Mouse (Mus musculus): ENCODE results near the gene Vhl. TPM values are rescaled to one million over a fixed set of nuclear protein-coding genes. Genes with fewer than 3 reads are reported as not detected.

The Vhl gene
- 9.2 TPM for polyA plus RNA-seq (2014; fragmentation: Illumina TruSeq; extraction: RNeasy Lipid Tissue Mini Kit (QIAGEN cat#74804); ENCODE audit: low read depth, low replicate concordance)

DNA sequence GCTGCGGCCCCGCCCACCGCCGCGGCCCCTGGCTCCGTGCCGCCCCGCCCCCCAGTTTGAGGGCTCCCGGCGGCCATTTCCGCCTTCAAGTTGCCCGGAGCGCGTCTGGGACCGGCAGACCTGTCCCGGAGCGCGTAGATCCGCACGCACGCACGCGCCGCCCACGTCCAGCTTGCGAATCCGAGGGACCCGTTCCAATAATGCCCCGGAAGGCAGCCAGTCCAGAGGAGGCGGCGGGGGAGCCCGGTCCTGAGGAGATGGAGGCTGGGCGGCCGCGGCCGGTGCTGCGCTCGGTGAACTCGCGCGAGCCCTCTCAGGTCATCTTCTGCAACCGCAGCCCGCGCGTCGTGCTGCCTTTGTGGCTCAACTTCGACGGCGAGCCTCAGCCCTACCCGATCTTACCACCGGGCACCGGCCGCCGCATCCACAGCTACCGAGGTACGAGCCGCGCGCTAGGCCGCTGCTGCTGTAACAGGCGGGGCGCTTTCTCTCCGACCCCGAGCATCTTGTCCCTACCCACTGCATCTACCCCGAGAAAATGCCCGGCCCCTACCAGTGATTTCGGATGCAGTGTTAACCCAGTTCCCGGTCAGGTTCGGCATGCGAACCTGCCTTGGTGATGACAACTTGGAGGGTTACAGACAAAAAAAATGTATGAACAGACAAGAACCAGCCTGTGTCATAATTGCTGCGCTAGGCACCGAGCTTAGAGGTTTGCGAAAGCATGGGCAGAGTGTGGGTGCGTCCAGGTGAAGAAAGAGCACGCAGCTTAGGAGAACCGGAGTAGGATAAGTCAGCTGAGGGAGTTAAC is at the start of gene Vhl:
TSS of gene Vhl (plus strand) at position 19 of the 811 bp plus-strand sequence.

DNA sequence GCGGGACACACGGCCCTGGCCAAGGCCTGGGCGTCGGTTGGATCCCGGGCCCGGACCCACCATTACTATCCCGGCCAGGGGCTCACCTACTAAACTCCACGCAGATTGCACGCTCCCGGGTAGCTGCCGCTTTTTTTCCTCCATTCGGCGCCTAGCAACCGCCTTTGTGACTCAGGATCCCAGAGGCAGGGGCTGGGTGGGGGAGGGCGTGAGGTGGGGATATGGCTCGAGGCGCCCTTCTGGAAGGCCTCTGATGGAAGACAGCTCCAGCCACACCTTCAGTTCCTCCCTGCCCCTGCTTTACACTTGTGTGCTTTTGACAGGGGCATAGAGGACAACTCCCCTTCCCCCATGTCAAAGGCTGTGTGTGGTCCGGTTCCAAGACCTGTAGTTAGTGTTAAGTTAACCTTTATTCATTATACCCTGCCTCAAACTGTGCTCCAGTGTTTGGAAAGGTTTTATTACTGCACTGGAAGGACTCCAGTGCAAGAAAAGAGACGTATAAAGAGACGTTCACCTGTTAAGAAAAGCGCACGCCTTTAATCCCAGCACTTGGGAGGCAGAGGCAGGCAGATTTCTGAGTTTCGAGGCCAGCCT is 23.1 kb upstream of the Vhl start, which contains the start of gene Fancd2os:
TSS of gene Fancd2os (minus strand) at position 173 of the 597 bp plus-strand sequence.

DNA sequence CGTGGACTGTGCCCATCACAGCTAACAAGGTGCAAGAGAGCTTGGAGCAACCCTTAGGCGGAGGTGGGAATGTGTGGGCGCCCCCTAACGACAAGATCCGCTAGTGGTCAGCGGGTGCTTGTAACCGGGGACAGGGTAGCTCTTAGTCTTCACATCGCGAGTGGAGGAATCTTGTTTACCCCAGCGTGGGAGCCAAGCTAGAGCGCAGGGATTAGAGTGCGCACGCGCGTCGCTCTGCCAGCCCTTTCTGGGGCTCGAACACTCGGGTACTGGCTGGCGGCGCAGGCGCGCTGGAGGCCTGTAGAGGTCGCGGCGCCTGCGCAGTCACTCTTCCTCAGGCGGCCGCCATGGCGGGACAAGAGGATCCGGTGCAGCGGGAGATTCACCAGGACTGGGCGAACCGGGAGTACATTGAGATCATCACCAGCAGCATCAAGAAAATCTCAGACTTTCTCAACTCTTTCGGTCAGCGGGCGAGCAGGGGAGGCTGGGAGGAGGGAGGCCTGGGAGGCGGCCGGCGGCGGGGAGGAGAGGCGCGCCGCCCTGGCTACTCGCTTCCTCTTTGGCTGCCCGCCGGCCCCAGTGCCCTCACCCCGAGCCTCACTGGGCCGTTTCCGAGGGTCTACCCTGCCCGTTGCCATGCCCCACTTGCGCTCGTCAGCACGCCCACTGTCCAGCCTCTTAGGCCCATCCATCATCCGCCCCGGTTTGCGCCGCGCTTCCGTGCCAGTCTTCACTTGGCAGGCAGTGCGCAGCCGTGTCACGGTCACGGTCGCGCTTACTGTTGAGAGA is 19.1 kb upstream of the Vhl start, which contains the start of gene Brk1:
TSS of gene Brk1 (plus strand) at position 341 of the 792 bp plus-strand sequence.

DNA sequence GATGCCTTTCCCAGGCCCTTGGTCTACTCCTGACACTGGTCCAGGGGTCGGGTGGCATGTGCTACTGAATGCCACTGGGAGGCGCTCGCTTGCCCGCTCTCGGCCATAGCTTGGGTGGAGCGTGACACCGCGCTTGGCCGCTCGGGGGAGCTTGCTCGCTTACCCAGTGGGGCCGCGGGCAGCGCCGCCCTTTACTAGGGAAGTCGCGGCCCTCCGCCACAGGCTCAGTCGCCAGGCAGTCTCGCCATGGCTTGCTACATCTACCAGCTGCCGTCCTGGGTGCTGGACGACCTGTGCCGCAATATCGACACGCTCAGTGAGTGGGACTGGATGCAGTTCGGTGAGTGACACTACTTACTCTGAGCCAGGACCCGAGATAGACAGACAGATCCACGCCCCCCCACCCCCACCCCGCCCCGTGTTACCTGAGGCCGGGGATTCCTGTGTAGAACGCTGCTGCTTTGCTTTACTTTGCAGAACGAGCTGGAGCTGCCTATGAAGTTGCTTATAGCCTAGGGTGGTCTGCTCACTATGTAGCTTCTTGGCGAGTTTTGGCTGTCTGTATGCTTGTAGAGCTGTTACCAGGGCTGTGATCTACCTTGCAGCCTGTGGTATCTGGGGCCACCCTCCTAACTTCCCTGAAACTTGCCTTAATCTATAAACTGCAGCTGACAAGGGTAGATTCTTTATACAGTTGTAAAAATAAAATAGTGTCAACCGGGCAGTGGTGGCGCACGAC is 14.7 kb downstream of the Vhl start, which contains the start of gene Irak2:
TSS of gene Irak2 (plus strand) at position 166 of the 739 bp plus-strand sequence.

Other genes with a start within 250 kb of the Vhl start
- gene Tada3, start 246.1 kb upstream of the Vhl start, polyA plus RNA-seq (2014; fragmentation: Illumina TruSeq; extraction: RNeasy Lipid Tissue Mini Kit (QIAGEN cat#74804); ENCODE audit: low read depth, low replicate concordance): 1.7 TPM
- gene Arpc4, start 245.8 kb upstream of the Vhl start, polyA plus RNA-seq (2014; fragmentation: Illumina TruSeq; extraction: RNeasy Lipid Tissue Mini Kit (QIAGEN cat#74804); ENCODE audit: low read depth, low replicate concordance): 50.2 TPM
- gene Ttll3, start 234.7 kb upstream of the Vhl start, polyA plus RNA-seq (2014; fragmentation: Illumina TruSeq; extraction: RNeasy Lipid Tissue Mini Kit (QIAGEN cat#74804); ENCODE audit: low read depth, low replicate concordance): 0.93 TPM
- gene Rpusd3, start 204.6 kb upstream of the Vhl start, polyA plus RNA-seq (2014; fragmentation: Illumina TruSeq; extraction: RNeasy Lipid Tissue Mini Kit (QIAGEN cat#74804); ENCODE audit: low read depth, low replicate concordance): 1.1 TPM
- gene Cidec, start 188.2 kb upstream of the Vhl start, polyA plus RNA-seq (2014; fragmentation: Illumina TruSeq; extraction: RNeasy Lipid Tissue Mini Kit (QIAGEN cat#74804); ENCODE audit: low read depth, low replicate concordance): not detected
- 15.9 TPM for gene Jagn1, start 181.4 kb upstream of the Vhl start, polyA plus RNA-seq (2014; fragmentation: Illumina TruSeq; extraction: RNeasy Lipid Tissue Mini Kit (QIAGEN cat#74804); ENCODE audit: low read depth, low replicate concordance)
- gene Il17re, start 165.5 kb upstream of the Vhl start, polyA plus RNA-seq (2014; fragmentation: Illumina TruSeq; extraction: RNeasy Lipid Tissue Mini Kit (QIAGEN cat#74804); ENCODE audit: low read depth, low replicate concordance): 0.21 TPM
- gene Il17rc, start 152.5 kb upstream of the Vhl start, polyA plus RNA-seq (2014; fragmentation: Illumina TruSeq; extraction: RNeasy Lipid Tissue Mini Kit (QIAGEN cat#74804); ENCODE audit: low read depth, low replicate concordance): 1.3 TPM
- gene Creld1, start 140.7 kb upstream of the Vhl start, polyA plus RNA-seq (2014; fragmentation: Illumina TruSeq; extraction: RNeasy Lipid Tissue Mini Kit (QIAGEN cat#74804); ENCODE audit: low read depth, low replicate concordance): 5.1 TPM
- gene Prrt3, start 122.0 kb upstream of the Vhl start, polyA plus RNA-seq (2014; fragmentation: Illumina TruSeq; extraction: RNeasy Lipid Tissue Mini Kit (QIAGEN cat#74804); ENCODE audit: low read depth, low replicate concordance): not detected
- gene Emc3, start 92.3 kb upstream of the Vhl start, polyA plus RNA-seq (2014; fragmentation: Illumina TruSeq; extraction: RNeasy Lipid Tissue Mini Kit (QIAGEN cat#74804); ENCODE audit: low read depth, low replicate concordance): 52.6 TPM
- gene Fancd2, start 92.3 kb upstream of the Vhl start, polyA plus RNA-seq (2014; fragmentation: Illumina TruSeq; extraction: RNeasy Lipid Tissue Mini Kit (QIAGEN cat#74804); ENCODE audit: low read depth, low replicate concordance): 0.13 TPM
- not detected for gene Fancd2os, start 23.2 kb upstream of the Vhl start, polyA plus RNA-seq (2014; fragmentation: Illumina TruSeq; extraction: RNeasy Lipid Tissue Mini Kit (QIAGEN cat#74804); ENCODE audit: low read depth, low replicate concordance)
- gene Brk1, start 19.2 kb upstream of the Vhl start, polyA plus RNA-seq (2014; fragmentation: Illumina TruSeq; extraction: RNeasy Lipid Tissue Mini Kit (QIAGEN cat#74804); ENCODE audit: low read depth, low replicate concordance): 31.4 TPM
- 9.0 TPM for gene Irak2, start 14.5 kb downstream of the Vhl start, polyA plus RNA-seq (2014; fragmentation: Illumina TruSeq; extraction: RNeasy Lipid Tissue Mini Kit (QIAGEN cat#74804); ENCODE audit: low read depth, low replicate concordance)
- gene Tatdn2, start 73.1 kb downstream of the Vhl start, polyA plus RNA-seq (2014; fragmentation: Illumina TruSeq; extraction: RNeasy Lipid Tissue Mini Kit (QIAGEN cat#74804); ENCODE audit: low read depth, low replicate concordance): 10.6 TPM
- not detected for gene Ghrl, start 95.9 kb downstream of the Vhl start, polyA plus RNA-seq (2014; fragmentation: Illumina TruSeq; extraction: RNeasy Lipid Tissue Mini Kit (QIAGEN cat#74804); ENCODE audit: low read depth, low replicate concordance)
- 19.7 TPM for gene Sec13, start 116.8 kb downstream of the Vhl start, polyA plus RNA-seq (2014; fragmentation: Illumina TruSeq; extraction: RNeasy Lipid Tissue Mini Kit (QIAGEN cat#74804); ENCODE audit: low read depth, low replicate concordance)